13 mouse cellular contexts compared by ENCODE assay signal in genomic region chr12:40788621-40789111, GRCm38 (mm10).
DNase-seq lines count a peak whose midpoint lies in the region; ATAC-seq and TF ChIP-seq lines count a peak whose summit lies in the region.
"Had no signal": no experiment of that assay in that cellular context is flagged by ENCODE, and none has a peak within 500 bp of the region (broad histone marks: within the 10 kb centered on the region; RNA-seq: fewer than 3 reads in every experiment).

No protein-coding gene starts in this region.

- H3K4me3 ChIP-seq in heart, embryonic 12.5 days: no peak overlapping the region
- no peak overlapping the region for H3K4me3 ChIP-seq in lung, embryonic 14.5 days (ENCODE audit: low read depth, low read length)
- H3K4me3 ChIP-seq in lung, adult 2 months (replicated peaks; ENCODE audit: extremely low read depth, low read depth, low read length): no peak overlapping the region
- H3K4me3 ChIP-seq in bone marrow macrophage, adult 2 months (ENCODE audit: insufficient read depth, low read length): no peak overlapping the region
- H3K4me3 ChIP-seq: heart, embryonic 15.5 days had no signal

- no peak for TF ChIP-seq CTCF in lung, embryonic 14.5 days (IDR thresholded peaks at IDR 0.05; ENCODE audit: low read depth)
- no peak for TF ChIP-seq CTCF in lung, adult 2 months (IDR thresholded peaks at IDR 0.05; ENCODE audit: insufficient read depth, low read length)
- TF ChIP-seq CTCF in bone marrow macrophage, adult 2 months (IDR thresholded peaks at IDR 0.05; ENCODE audit: low read depth, low read length): no peak

- H3K9me3 ChIP-seq in heart, embryonic 12.5 days (replicated peaks): no peaks in the 10 kb centered on the region
- no peaks in the 10 kb centered on the region for H3K9me3 ChIP-seq in lung, embryonic 14.5 days (ENCODE audit: low read depth, low read length)
- H3K9me3 ChIP-seq: heart, embryonic 15.5 days had no signal

- H3K27me3 ChIP-seq in heart, embryonic 12.5 days (replicated peaks): peaks cover 9% of the 10 kb centered on the region
- H3K27me3 ChIP-seq in lung, embryonic 14.5 days (ENCODE audit: insufficient read depth, low read length): no peaks in the 10 kb centered on the region

- DNase-seq in heart, adult 8-10 months (ENCODE audit: low spot score): peak; percentile 49
- no peak for DNase-seq in lung, embryonic 14.5 days
- DNase-seq in lung, adult 2 months: no peak
- DNase-seq in right cerebral cortex, adult 18-20 months: no peak
- DNase-seq in ovary, postnatal 36 days (ENCODE audit: low spot score): no peak
- DNase-seq: cerebellum, postnatal 25 days; layer of hippocampus, postnatal 36 days; lung, adult 18-20 months; thymus, postnatal 36 days had no signal

- peaks cover 5% of the 10 kb centered on the region; the same call in 1 of the 2 replicates for H3K4me1 ChIP-seq in heart, embryonic 12.5 days (replicated peaks)
- no peaks in the 10 kb centered on the region for H3K4me1 ChIP-seq in lung, embryonic 14.5 days (ENCODE audit: insufficient read depth)
- peaks cover 3% of the 10 kb centered on the region for H3K4me1 ChIP-seq in lung, adult 2 months (ENCODE audit: control insufficient read depth, insufficient read depth, low read length)
- peaks cover 18% of the 10 kb centered on the region for H3K4me1 ChIP-seq in bone marrow macrophage, adult 2 months (ENCODE audit: control insufficient read depth, insufficient read depth, low read length)

- H3K4me2 ChIP-seq in heart, embryonic 12.5 days: no peak overlapping the region
- H3K4me2 ChIP-seq in lung, embryonic 14.5 days: no peak overlapping the region
- H3K4me2 ChIP-seq: heart, embryonic 15.5 days had no signal

- no peak for TF ChIP-seq POLR2A in lung, adult 2 months (IDR thresholded peaks at IDR 0.05; ENCODE audit: borderline replicate concordance, extremely low read depth, low read depth, low read length)
- TF ChIP-seq POLR2A in bone marrow macrophage, adult 2 months (IDR thresholded peaks at IDR 0.05; ENCODE audit: borderline replicate concordance, low read depth, low read length): no peak

- H3K36me3 ChIP-seq in heart, embryonic 12.5 days: no peaks in the 10 kb centered on the region
- no peaks in the 10 kb centered on the region for H3K36me3 ChIP-seq in lung, embryonic 14.5 days (ENCODE audit: insufficient read depth)
- H3K36me3 ChIP-seq: heart, embryonic 15.5 days had no signal

- no peak overlapping the region for H3K27ac ChIP-seq in heart, embryonic 12.5 days (ENCODE audit: poor library complexity, severe bottlenecking)
- 0 out of 2 replicates have a peak overlapping the region, but pooled peaks have one; percentile 10 for H3K27ac ChIP-seq in lung, embryonic 14.5 days (ENCODE audit: low read depth)
- peak overlapping the region; percentile 82 for H3K27ac ChIP-seq in bone marrow macrophage, adult 2 months (ENCODE audit: insufficient read depth, low read depth, low read length)
- H3K27ac ChIP-seq: heart, embryonic 15.5 days had no signal

- 53% methylated on average over 3 of the region's 3 CpGs for WGBS in heart, embryonic 12.5 days
- 55% methylated on average over 3 of the region's 3 CpGs for WGBS in lung, embryonic 14.5 days
- WGBS in lung, adult 2 months: 33% methylated on average over 3 of the region's 3 CpGs

- no peak overlapping the region for H3K9ac ChIP-seq in heart, embryonic 12.5 days
- no peak overlapping the region for H3K9ac ChIP-seq in lung, embryonic 14.5 days
- H3K9ac ChIP-seq: heart, embryonic 15.5 days had no signal

- no peak for ATAC-seq in heart, embryonic 12.5 days (ENCODE audit: insufficient number of reproducible peaks, low FRiP score)
- ATAC-seq in lung, embryonic 14.5 days (ENCODE audit: insufficient read depth): no peak
- peak; percentile 85 for ATAC-seq in megakaryocyte, adult 5-6 weeks (ENCODE audit: poor library complexity, severe bottlenecking)
